Mouse (Mus musculus) MEL (cell line): ENCODE results near the gene Fbxl12. TPM values are rescaled to one million over a fixed set of nuclear protein-coding genes. Genes with fewer than 3 reads are reported as not detected.

Experiments used
- polyA plus RNA-seq, 2 experiments: library from polyadenylated mRNA; stranded (reverse) in 1 of 2; unstranded in 1 of 2; fragments of >175 nt in 1 of 2; fragments of >200 nt in 1 of 2; gene quantifications; 2 replicates each; pipeline versions ENCODE4 v1.2.1 to v1.2.4; 2012; ENCODE audit warnings: low replicate concordance in 2 of 2, low read depth in 1 of 2; ENCODE audit not compliant: insufficient read length in 2 of 2, insufficient read depth in 1 of 2, missing spikeins in 1 of 2
- total RNA-seq: library from RNA; depleted of rRNA; stranded (reverse); fragments of 300-350 nt; gene quantifications from 2 replicates; pipeline ENCODE4 v1.2.3, GENCODE M21; 2012; rRNA removed

Gene Fbxl12
- total and polyA plus RNA-seq, 3 experiments, result 16.4 to 44.0 TPM; not detected in 1

Other genes starting within 250 kb of the Fbxl12 start
- gene Zfp26, start 184.6 kb downstream of the Fbxl12 start, total RNA-seq, result 50.5 and 52.5 TPM in 2 replicates
- gene Zfp26, start 184.6 kb downstream of the Fbxl12 start, polyA plus RNA-seq, result 10 to 100 TPM; 18.5 to 55.4 TPM
- gene Zfp426, start 152.0 kb downstream of the Fbxl12 start, total RNA-seq, result 32.1 and 41.5 TPM in 2 replicates
- 10 to 100 TPM in 1 of 2 experiments, not detected in 1; 30.7 TPM for gene Zfp426, start 152.0 kb downstream of the Fbxl12 start, polyA plus RNA-seq
- gene Zfp266, start 123.3 kb downstream of the Fbxl12 start, total RNA-seq, result 68.1 and 88.0 TPM in 2 replicates
- 10 to 100 TPM; 30.7 to 31.5 TPM for gene Zfp266, start 123.3 kb downstream of the Fbxl12 start, polyA plus RNA-seq
- 7.8 and 10.2 TPM in 2 replicates for gene Zfp846, start 63.5 kb downstream of the Fbxl12 start, total RNA-seq
- gene Zfp846, start 63.5 kb downstream of the Fbxl12 start, polyA plus RNA-seq, result 10 to 100 TPM in 1 of 2 experiments, not detected in 1; 11.2 TPM
- gene Ubl5, start 1.9 kb downstream of the Fbxl12 start, total RNA-seq, result 867 and 1,103 TPM in 2 replicates
- gene Ubl5, start 1.9 kb downstream of the Fbxl12 start, polyA plus RNA-seq, result 100 to 1,000 TPM in 1 of 2 experiments, not detected in 1; 850 TPM
- 179 and 202 TPM in 2 replicates for gene Pin1, start 7.3 kb upstream of the Fbxl12 start, total RNA-seq
- 100 to 1,000 TPM; 136 to 201 TPM for gene Pin1, start 7.3 kb upstream of the Fbxl12 start, polyA plus RNA-seq
- gene Olfm2, start 101.6 kb upstream of the Fbxl12 start, total RNA-seq, result 0.26 and 0.54 TPM in 2 replicates
- 1 to 10 TPM in 1 of 2 experiments, not detected in 1; 1.9 TPM for gene Olfm2, start 101.6 kb upstream of the Fbxl12 start, polyA plus RNA-seq
- gene Col5a3, start 170.3 kb upstream of the Fbxl12 start, total RNA-seq, result 0.07 and 0.08 TPM in 2 replicates
- under 1 TPM in 1 of 2 experiments, not detected in 1; 0.53 TPM for gene Col5a3, start 170.3 kb upstream of the Fbxl12 start, polyA plus RNA-seq
- not detected in 2 replicates for gene Rdh8, start 173.7 kb upstream of the Fbxl12 start, total RNA-seq
- not detected for gene Rdh8, start 173.7 kb upstream of the Fbxl12 start, polyA plus RNA-seq
- gene A230050P20Rik, start 223.9 kb upstream of the Fbxl12 start, total RNA-seq, result 53.9 and 63.7 TPM in 2 replicates
- gene A230050P20Rik, start 223.9 kb upstream of the Fbxl12 start, polyA plus RNA-seq, result 100 to 1,000 TPM; 190 to 199 TPM
- gene Angptl6, start 235.0 kb upstream of the Fbxl12 start, total RNA-seq, result 10.9 and 18.1 TPM in 2 replicates
- gene Angptl6, start 235.0 kb upstream of the Fbxl12 start, polyA plus RNA-seq, result 10 to 100 TPM in 1 of 2 experiments, not detected in 1; 22.6 TPM
- 612 and 763 TPM in 2 replicates for gene Ppan, start 243.4 kb upstream of the Fbxl12 start, total RNA-seq
- 100 to 1,000 TPM; 251 to 953 TPM for gene Ppan, start 243.4 kb upstream of the Fbxl12 start, polyA plus RNA-seq